Mouse (Mus musculus): ENCODE measurements around the gene 4921517D22Rik.

Gene 4921517D22Rik

GRCm38 (mm10) chr13:59660371-59660770 is 33.5 kb downstream of the 4921517D22Rik start:
- no peak for DNase-seq (ENCODE audit: low spot score in 2 of 2)

GRCm38 (mm10) chr13:59657781-59658180 is 36.1 kb downstream of the 4921517D22Rik start:
- DNase-seq (ENCODE audit: low spot score in 2 of 2): no peak

- DNase-seq (ENCODE audit: low spot score in 2 of 2): no peak
Measured at GRCm38 (mm10) chr13:59656975-59657388, 36.9 kb downstream of the 4921517D22Rik start.

GRCm38 (mm10) chr13:59656316-59656832 is 37.5 kb downstream of the 4921517D22Rik start:
- peak; percentile 59 to 72 for DNase-seq (ENCODE audit: low spot score in 2 of 2)

GRCm38 (mm10) chr13:59655718-59656315 is 38.1 kb downstream of the 4921517D22Rik start:
- DNase-seq (ENCODE audit: low spot score in 2 of 2): no peak

GRCm38 (mm10) chr13:59654465-59654864 is 39.4 kb downstream of the 4921517D22Rik start:
- DNase-seq (ENCODE audit: low spot score in 2 of 2): no peak

GRCm38 (mm10) chr13:59653136-59653535 is 40.8 kb downstream of the 4921517D22Rik start:
- no peak for DNase-seq (ENCODE audit: low spot score in 2 of 2)

GRCm38 (mm10) chr13:59652651-59653050 is 41.3 kb downstream of the 4921517D22Rik start:
- no peak for DNase-seq (ENCODE audit: low spot score in 2 of 2)

- DNase-seq (ENCODE audit: low spot score in 2 of 2): no peak
Measured at GRCm38 (mm10) chr13:59649781-59650180, 44.1 kb downstream of the 4921517D22Rik start.

GRCm38 (mm10) chr13:59648598-59648997 is 45.3 kb downstream of the 4921517D22Rik start:
- no peak for DNase-seq (ENCODE audit: low spot score in 2 of 2)

- no peak for DNase-seq (ENCODE audit: low spot score in 2 of 2)
Measured at GRCm38 (mm10) chr13:59647484-59647883, 46.4 kb downstream of the 4921517D22Rik start.

GRCm38 (mm10) chr13:59646674-59647244 is 47.1 kb downstream of the 4921517D22Rik start:
- DNase-seq (ENCODE audit: low spot score in 2 of 2): no peak

GRCm38 (mm10) chr13:59645491-59645890 is 48.4 kb downstream of the 4921517D22Rik start:
- DNase-seq (ENCODE audit: low spot score in 2 of 2): no peak

GRCm38 (mm10) chr13:59642818-59643217 is 51.1 kb downstream of the 4921517D22Rik start:
- DNase-seq (ENCODE audit: low spot score in 2 of 2): no peak

GRCm38 (mm10) chr13:59640178-59640440 is 53.8 kb downstream of the 4921517D22Rik start:
- no peak for DNase-seq (ENCODE audit: low spot score in 2 of 2)

- no peak for DNase-seq (ENCODE audit: low spot score in 2 of 2)
Measured at GRCm38 (mm10) chr13:59639368-59640177, 54.3 kb downstream of the 4921517D22Rik start.

GRCm38 (mm10) chr13:59637800-59638199 is 56.1 kb downstream of the 4921517D22Rik start:
- no peak for DNase-seq (ENCODE audit: low spot score in 2 of 2)
